Mouse (Mus musculus): ENCODE results near the gene Oxnad1.
A peak's percentile ranks its signal among the peaks of the same experiment; 100 is the strongest.

The Oxnad1 gene

GRCm38 (mm10) chr14:32084761-32085485, at the start of gene Oxnad1:
Gene Oxnad1 (plus strand): TSS chr14:32085374.
- no peak for DNase-seq (ENCODE audit: low spot score in 2 of 2)

- no peak for DNase-seq (ENCODE audit: low spot score in 2 of 2)
These were observed 48.7 kb upstream of the Oxnad1 start for GRCm38 (mm10) chr14:32036482-32036881.

GRCm38 (mm10) chr14:32037661-32038252, 47.4 kb upstream of the Oxnad1 start:
- peak in 1 of 2 experiments; percentile 37 for DNase-seq (ENCODE audit: low spot score in 2 of 2)

- DNase-seq (ENCODE audit: low spot score in 2 of 2): no peak
These were observed 43.1 kb upstream of the Oxnad1 start for GRCm38 (mm10) chr14:32042108-32042507.

- peak in 1 of 2 experiments; percentile 22 for DNase-seq (ENCODE audit: low spot score in 2 of 2)
These were observed 38.8 kb upstream of the Oxnad1 start for GRCm38 (mm10) chr14:32046357-32046756.

- no peak for DNase-seq (ENCODE audit: low spot score in 2 of 2)
These were observed 35.0 kb upstream of the Oxnad1 start for GRCm38 (mm10) chr14:32050171-32050570.

GRCm38 (mm10) chr14:32053895-32054294, 31.3 kb upstream of the Oxnad1 start:
- no peak for DNase-seq (ENCODE audit: low spot score in 2 of 2)

GRCm38 (mm10) chr14:32054788-32055187, 30.4 kb upstream of the Oxnad1 start:
- no peak for DNase-seq (ENCODE audit: low spot score in 2 of 2)

- DNase-seq (ENCODE audit: low spot score in 2 of 2): peak; percentile 41 to 42
These were observed 29.4 kb upstream of the Oxnad1 start for GRCm38 (mm10) chr14:32055781-32056180.

GRCm38 (mm10) chr14:32056675-32057074, 28.5 kb upstream of the Oxnad1 start:
- peak in 1 of 2 experiments; percentile 17 for DNase-seq (ENCODE audit: low spot score in 2 of 2)

- no peak for DNase-seq (ENCODE audit: low spot score in 2 of 2)
These were observed 27.5 kb upstream of the Oxnad1 start for GRCm38 (mm10) chr14:32057664-32058063.

GRCm38 (mm10) chr14:32061398-32061797, 23.8 kb upstream of the Oxnad1 start:
- DNase-seq (ENCODE audit: low spot score in 2 of 2): no peak

GRCm38 (mm10) chr14:32072807-32073206, 12.4 kb upstream of the Oxnad1 start:
- DNase-seq (ENCODE audit: low spot score in 2 of 2): peak in 1 of 2 experiments; percentile 23

GRCm38 (mm10) chr14:32073211-32073685, 11.9 kb upstream of the Oxnad1 start:
- peak; percentile 76 to 78 for DNase-seq (ENCODE audit: low spot score in 2 of 2)

GRCm38 (mm10) chr14:32073901-32074300, 11.3 kb upstream of the Oxnad1 start:
- no peak for DNase-seq (ENCODE audit: low spot score in 2 of 2)

GRCm38 (mm10) chr14:32076896-32077575, 8.1 kb upstream of the Oxnad1 start:
- peak; percentile 49 to 65 for DNase-seq (ENCODE audit: low spot score in 2 of 2)

GRCm38 (mm10) chr14:32081026-32081425, 4.1 kb upstream of the Oxnad1 start:
- no peak for DNase-seq (ENCODE audit: low spot score in 2 of 2)

- no peak for DNase-seq (ENCODE audit: low spot score in 2 of 2)
These were observed 2.3 kb upstream of the Oxnad1 start for GRCm38 (mm10) chr14:32082891-32083290.

- DNase-seq (ENCODE audit: low spot score in 2 of 2): no peak
These were observed 1.7 kb upstream of the Oxnad1 start for GRCm38 (mm10) chr14:32083466-32083865.

GRCm38 (mm10) chr14:32085486-32086201, 470 bp downstream of the Oxnad1 start, which contains the start of gene Dph3:
Gene Dph3 (minus strand): TSS chr14:32085729.
- peak; percentile 99 for DNase-seq (ENCODE audit: low spot score in 2 of 2)

GRCm38 (mm10) chr14:32086226-32086625, 1.1 kb downstream of the Oxnad1 start:
- no peak for DNase-seq (ENCODE audit: low spot score in 2 of 2)
